Mouse (Mus musculus) midbrain, embryonic 15.5 days (tissue): ENCODE data around the gene Neu2. TPM values are rescaled to one million over a fixed set of nuclear protein-coding genes. Genes with fewer than 3 reads are reported as not detected.

ENCODE experiments used
- ATAC-seq: fragments of 200-750 bp; cut with Nextera tagmentation; replicated peaks from 2 replicates; pipeline ENCODE4 v1.8.0; 2017; ENCODE audit warnings: moderate TSS enrichment
- H3K27ac ChIP-seq: fragments of 300-500 bp; sonication (generic); 2 replicates; pipeline ENCODE4 v1.5.1; 2015; ENCODE audit warnings: mild to moderate bottlenecking, inconsistent platforms
- H3K27me3 ChIP-seq: fragments of 300-500 bp; sonication (generic); replicated peaks from 2 replicates; pipeline ENCODE4 v1.6.1; 2015; ENCODE audit warnings: inconsistent platforms
- H3K36me3 ChIP-seq: fragments of 300-500 bp; sonication (generic); replicated peaks from 2 replicates; pipeline ENCODE4 v1.6.1; 2015; ENCODE audit warnings: inconsistent platforms
- H3K4me1 ChIP-seq: fragments of 300-500 bp; sonication (generic); 2 replicates; pipeline ENCODE4 v1.6.1; 2015; ENCODE audit warnings: inconsistent platforms
- H3K4me2 ChIP-seq: fragments of 300-500 bp; sonication (generic); 2 replicates; pipeline ENCODE4 v1.6.1; 2015; ENCODE audit warnings: inconsistent platforms, mild to moderate bottlenecking, moderate library complexity
- H3K4me3 ChIP-seq: fragments of 300-500 bp; sonication (generic); 2 replicates; pipeline ENCODE4 v1.5.1; 2015; ENCODE audit warnings: mild to moderate bottlenecking, inconsistent platforms
- H3K9ac ChIP-seq: fragments of 300-500 bp; sonication (generic); 2 replicates; pipeline ENCODE4 v1.6.1; 2015; ENCODE audit warnings: mild to moderate bottlenecking, inconsistent platforms
- H3K9me3 ChIP-seq: fragments of 300-500 bp; sonication (generic); 2 replicates; pipeline ENCODE4 v1.6.1; 2016; ENCODE audit warnings: inconsistent platforms
- WGBS: fragments of 180-500 bp; shearing (Covaris S2); methylation state at CpG from one replicate; pipeline ENCODE4 v1.1.7; 2015; ENCODE audit warnings: mixed read lengths; 5-methylcytosine and 5-hydroxymethylcytosine counted together
- polyA plus RNA-seq: library from polyadenylated mRNA; unstranded; fragments of >200 nt; fragmentation: Nextera tagmentation; extraction: Ambion mirVana; gene quantifications from 2 replicates; pipeline ENCODE4 v1.2.1, GENCODE M21; 2015

Neu2 gene
- polyA plus RNA-seq, 1 experiment from 2014 or later: 0.46 TPM

DNA sequence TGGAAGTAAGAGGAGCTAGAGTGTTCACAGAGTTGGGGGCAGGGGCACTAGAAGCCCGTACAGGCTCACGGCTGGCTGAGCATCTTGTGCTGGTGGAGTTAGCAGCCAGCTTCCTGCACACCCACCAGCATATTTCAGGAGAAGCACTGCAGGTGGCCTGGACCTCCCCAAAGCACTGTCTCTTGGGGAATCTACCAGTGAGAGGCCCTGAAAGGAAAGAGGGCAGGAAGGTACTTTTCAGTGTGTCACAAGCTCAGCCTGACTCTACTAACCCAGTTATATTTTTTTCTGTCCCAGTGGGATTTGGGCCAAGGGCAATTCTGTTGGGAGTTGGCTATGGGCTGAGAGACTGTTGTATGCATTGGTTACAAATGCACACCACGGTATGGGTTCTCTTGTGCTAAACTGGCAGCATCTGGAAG is 112.2 kb downstream of the Neu2 start:
- H3K4me3 ChIP-seq: no peak overlapping the region
- no peak for ATAC-seq
- H3K4me2 ChIP-seq: no peak overlapping the region
- H3K9me3 ChIP-seq: no peaks in the 10 kb centered on the region
- H3K9ac ChIP-seq: no peak overlapping the region
- no peak overlapping the region for H3K27ac ChIP-seq
- no peaks in the 10 kb centered on the region for H3K36me3 ChIP-seq
- no peaks in the 10 kb centered on the region for H3K4me1 ChIP-seq
- WGBS: 51% methylated on average over 3 of the region's 3 CpGs
- H3K27me3 ChIP-seq: no peaks in the 10 kb centered on the region

- no peaks in the 10 kb centered on the region for H3K4me1 ChIP-seq
- H3K4me3 ChIP-seq: no peak overlapping the region
- no peaks in the 10 kb centered on the region for H3K27me3 ChIP-seq
- H3K4me2 ChIP-seq: no peak overlapping the region
- WGBS: 89% methylated on average over 1 of the region's 1 CpGs
- no peaks in the 10 kb centered on the region for H3K9me3 ChIP-seq
- no peaks in the 10 kb centered on the region for H3K36me3 ChIP-seq
- H3K9ac ChIP-seq: no peak overlapping the region
- no peak overlapping the region for H3K27ac ChIP-seq
- no peak for ATAC-seq
Measured at GRCm38 (mm10) chr1:87623977-87624666, 114.4 kb downstream of the Neu2 start.

DNA sequence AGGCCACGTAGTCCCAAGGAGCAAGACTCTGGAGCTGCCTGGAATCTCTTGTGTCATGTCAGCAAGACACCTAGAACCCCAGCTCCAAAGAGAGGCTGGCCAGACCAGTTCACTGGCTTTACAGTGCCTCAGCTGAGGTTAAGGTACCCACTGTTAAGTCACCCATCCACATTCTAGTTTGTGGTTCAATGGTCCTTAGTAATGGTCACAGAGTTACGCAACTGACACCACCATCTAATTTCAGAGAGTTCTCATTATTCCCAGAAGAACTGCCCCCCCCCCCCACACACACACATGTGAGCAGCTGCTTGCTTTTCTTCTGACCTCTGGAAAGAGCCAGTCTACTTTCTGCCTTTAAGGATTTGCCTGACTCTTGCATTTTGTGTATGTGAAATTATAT is 115.1 kb downstream of the Neu2 start:
- H3K27me3 ChIP-seq: no peaks in the 10 kb centered on the region
- H3K27ac ChIP-seq: no peak overlapping the region
- no peak overlapping the region for H3K9ac ChIP-seq
- H3K36me3 ChIP-seq: no peaks in the 10 kb centered on the region
- H3K4me3 ChIP-seq: no peak overlapping the region
- ATAC-seq: no peak
- WGBS: 90% methylated on average over 2 of the region's 2 CpGs
- H3K4me1 ChIP-seq: no peaks in the 10 kb centered on the region
- no peaks in the 10 kb centered on the region for H3K9me3 ChIP-seq
- no peak overlapping the region for H3K4me2 ChIP-seq

- H3K4me3 ChIP-seq: no peak overlapping the region
- no peak overlapping the region for H3K9ac ChIP-seq
- WGBS: 83% methylated on average over 6 of the region's 6 CpGs
- no peak for ATAC-seq
- H3K27ac ChIP-seq: no peak overlapping the region
- no peaks in the 10 kb centered on the region for H3K36me3 ChIP-seq
- no peaks in the 10 kb centered on the region for H3K9me3 ChIP-seq
- H3K4me1 ChIP-seq: no peaks in the 10 kb centered on the region
- no peak overlapping the region for H3K4me2 ChIP-seq
- H3K27me3 ChIP-seq: no peaks in the 10 kb centered on the region
Measured at GRCm38 (mm10) chr1:87625254-87626025, 115.8 kb downstream of the Neu2 start.

- no peak overlapping the region for H3K27ac ChIP-seq
- WGBS: 77% methylated on average over 2 of the region's 2 CpGs
- no peak for ATAC-seq
Measured at GRCm38 (mm10) chr1:87626344-87626743, 116.7 kb downstream of the Neu2 start.

DNA sequence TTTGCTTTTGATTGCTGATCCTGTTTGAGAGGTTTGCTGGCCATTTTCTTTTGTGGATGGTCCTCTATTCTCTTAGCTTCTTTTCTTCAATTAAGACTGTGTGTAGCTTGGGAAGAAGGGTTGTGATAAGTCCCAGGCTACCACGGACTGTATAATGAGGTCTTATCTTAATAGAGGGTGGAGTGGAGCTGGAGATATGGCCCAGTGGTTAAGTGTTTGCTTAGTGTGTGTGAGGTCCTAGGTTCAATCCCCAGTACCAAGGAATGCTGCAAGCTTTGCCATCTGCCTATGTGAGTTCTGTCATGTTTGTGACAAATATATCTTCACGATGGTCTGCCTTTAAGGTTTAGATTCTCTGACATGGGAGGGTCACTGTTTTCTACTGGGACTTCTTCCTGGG is 118.4 kb downstream of the Neu2 start:
- Histone ChIP-seq H3K4me2 (no peak overlapping the region), H3K27me3 (no peaks in the 10 kb centered on the region), H3K4me3 (no peak overlapping the region), H3K9me3 (no peaks in the 10 kb centered on the region), H3K27ac (no peak overlapping the region), H3K9ac (no peak overlapping the region), H3K4me1 (no peaks in the 10 kb centered on the region), H3K36me3 (no peaks in the 10 kb centered on the region)
- no peak for ATAC-seq
- WGBS: 77% methylated on average over 2 of the region's 2 CpGs

More at GRCm38 (mm10) chr1:87626344-87626743, 116.7 kb downstream of the Neu2 start:
- Histone ChIP-seq H3K27me3 (no peaks in the 10 kb centered on the region), H3K4me2 (no peak overlapping the region), H3K36me3 (no peaks in the 10 kb centered on the region), H3K4me3 (no peak overlapping the region), H3K9me3 (no peaks in the 10 kb centered on the region), H3K9ac (no peak overlapping the region), H3K4me1 (no peaks in the 10 kb centered on the region)

DNA sequence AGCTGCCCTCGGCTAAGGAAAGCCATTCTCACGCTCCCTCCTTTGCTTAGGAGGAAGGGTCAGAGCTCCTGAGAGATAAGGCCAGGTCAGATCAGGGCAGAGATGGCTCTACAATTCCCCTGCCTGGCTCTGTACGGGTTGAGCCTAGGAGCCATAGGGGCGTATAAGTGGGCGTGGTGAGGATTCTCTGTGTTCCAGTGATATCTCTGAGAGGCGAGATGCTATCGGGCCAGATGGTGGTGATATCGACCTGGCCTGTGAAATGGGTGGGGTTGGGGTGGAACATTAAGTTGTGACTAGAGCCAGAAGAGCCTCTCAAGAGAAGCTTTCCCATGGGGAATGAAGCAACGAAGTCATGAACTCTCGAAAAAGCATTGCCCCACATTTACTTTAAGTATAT is 121.9 kb downstream of the Neu2 start:
- Histone ChIP-seq H3K27me3 (no peaks in the 10 kb centered on the region), H3K27ac (no peak overlapping the region), H3K36me3 (no peaks in the 10 kb centered on the region), H3K4me3 (no peak overlapping the region), H3K4me1 (no peaks in the 10 kb centered on the region), H3K9me3 (no peaks in the 10 kb centered on the region), H3K9ac (no peak overlapping the region), H3K4me2 (no peak overlapping the region)
- no peak for ATAC-seq
- 87% methylated on average over 10 of the region's 10 CpGs for WGBS

DNA sequence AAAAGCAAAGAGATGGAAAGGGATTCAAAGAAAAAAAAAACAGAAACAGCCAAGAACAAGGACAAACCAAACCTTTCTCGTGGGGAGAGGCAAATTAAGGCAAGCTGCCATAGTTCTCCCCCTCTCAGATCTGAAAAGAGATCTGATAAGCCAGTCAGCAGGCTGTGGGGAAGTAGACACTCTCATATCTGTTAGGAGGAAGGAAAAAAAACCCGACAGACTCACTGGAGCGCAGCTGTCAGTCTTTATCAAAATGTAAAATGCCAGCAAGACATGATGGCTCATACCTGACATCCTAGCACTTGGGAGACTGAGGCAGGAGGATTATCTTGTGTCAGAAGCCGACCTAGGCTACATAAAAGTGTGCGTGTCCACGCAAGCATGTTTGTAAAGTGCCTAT is 122.5 kb downstream of the Neu2 start:
- Histone ChIP-seq H3K4me3 (no peak overlapping the region), H3K36me3 (no peaks in the 10 kb centered on the region), H3K4me1 (no peaks in the 10 kb centered on the region), H3K27ac (no peak overlapping the region), H3K27me3 (no peaks in the 10 kb centered on the region), H3K9ac (no peak overlapping the region), H3K9me3 (no peaks in the 10 kb centered on the region), H3K4me2 (no peak overlapping the region)
- no peak for ATAC-seq
- 82% methylated on average over 6 of the region's 6 CpGs for WGBS

DNA sequence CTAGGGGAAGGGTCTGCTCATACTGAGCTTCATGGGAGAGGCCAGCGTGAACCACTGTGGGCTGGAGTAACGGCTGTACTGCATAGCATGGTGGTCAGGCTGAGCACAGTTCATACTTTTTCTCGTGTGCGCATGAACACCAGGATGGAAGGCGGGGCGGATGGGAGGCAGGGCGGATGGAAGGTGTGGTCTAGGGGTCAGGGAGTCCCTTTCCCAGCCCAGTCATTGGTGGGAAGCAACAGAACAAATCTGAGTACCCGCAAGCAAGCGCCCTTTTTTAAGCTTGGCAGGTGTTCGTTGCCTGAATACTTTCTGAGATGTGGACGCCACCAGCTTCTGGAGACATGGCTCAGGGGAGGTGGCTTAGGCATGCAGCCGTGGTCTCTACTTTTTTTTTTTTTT is 127.0 kb downstream of the Neu2 start:
- ATAC-seq: no peak
- H3K27ac ChIP-seq: no peak overlapping the region
- no peak overlapping the region for H3K9ac ChIP-seq
- H3K4me1 ChIP-seq: no peaks in the 10 kb centered on the region
- H3K4me2 ChIP-seq: no peak overlapping the region
- no peaks in the 10 kb centered on the region for H3K27me3 ChIP-seq
- H3K9me3 ChIP-seq: no peaks in the 10 kb centered on the region
- WGBS: 91% methylated on average over 12 of the region's 12 CpGs
- no peaks in the 10 kb centered on the region for H3K36me3 ChIP-seq
- H3K4me3 ChIP-seq: no peak overlapping the region

DNA sequence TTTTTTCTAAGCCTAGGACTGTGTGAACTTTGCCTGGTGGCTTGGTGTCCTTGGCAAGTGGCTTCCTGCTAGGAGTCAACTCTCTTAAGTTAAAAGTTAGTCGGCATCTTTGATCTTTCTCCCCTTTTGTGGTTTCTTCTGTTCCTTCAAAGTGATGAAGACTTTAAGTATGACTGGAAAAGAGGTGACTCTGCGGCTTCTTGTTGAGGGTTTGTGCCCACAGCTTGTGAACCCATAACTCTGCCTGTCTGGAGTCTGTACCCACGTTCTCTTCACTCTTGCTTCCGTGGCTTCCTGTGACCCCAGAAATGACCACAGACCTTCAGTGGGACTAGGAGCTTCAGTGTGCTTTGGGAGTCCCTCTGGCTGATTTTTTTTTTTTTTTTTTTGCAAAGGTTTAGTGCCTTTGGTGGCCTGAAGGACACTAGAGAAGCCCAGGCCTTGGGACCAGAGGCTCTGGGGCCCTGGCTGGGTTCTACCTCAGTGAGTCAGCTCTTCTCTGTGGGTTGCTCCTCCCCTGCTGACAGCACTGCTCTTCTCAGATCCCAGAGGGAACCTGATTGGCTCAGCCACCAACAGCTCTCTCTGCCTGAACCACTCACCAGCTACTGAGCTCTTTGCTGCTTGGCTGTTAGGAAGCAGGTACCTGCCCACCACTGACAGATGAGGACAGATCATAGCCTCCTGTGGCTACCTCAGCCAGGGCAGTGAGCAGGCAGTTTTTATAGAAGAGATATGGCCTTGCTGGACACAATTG is 127.6 kb downstream of the Neu2 start:
- H3K4me3 ChIP-seq: no peak overlapping the region
- H3K4me2 ChIP-seq: no peak overlapping the region
- H3K9ac ChIP-seq: no peak overlapping the region
- ATAC-seq: no peak
- H3K9me3 ChIP-seq: no peaks in the 10 kb centered on the region
- WGBS: 79% methylated on average over 4 of the region's 4 CpGs
- no peaks in the 10 kb centered on the region for H3K27me3 ChIP-seq
- H3K27ac ChIP-seq: no peak overlapping the region
- H3K4me1 ChIP-seq: no peaks in the 10 kb centered on the region
- no peaks in the 10 kb centered on the region for H3K36me3 ChIP-seq

DNA sequence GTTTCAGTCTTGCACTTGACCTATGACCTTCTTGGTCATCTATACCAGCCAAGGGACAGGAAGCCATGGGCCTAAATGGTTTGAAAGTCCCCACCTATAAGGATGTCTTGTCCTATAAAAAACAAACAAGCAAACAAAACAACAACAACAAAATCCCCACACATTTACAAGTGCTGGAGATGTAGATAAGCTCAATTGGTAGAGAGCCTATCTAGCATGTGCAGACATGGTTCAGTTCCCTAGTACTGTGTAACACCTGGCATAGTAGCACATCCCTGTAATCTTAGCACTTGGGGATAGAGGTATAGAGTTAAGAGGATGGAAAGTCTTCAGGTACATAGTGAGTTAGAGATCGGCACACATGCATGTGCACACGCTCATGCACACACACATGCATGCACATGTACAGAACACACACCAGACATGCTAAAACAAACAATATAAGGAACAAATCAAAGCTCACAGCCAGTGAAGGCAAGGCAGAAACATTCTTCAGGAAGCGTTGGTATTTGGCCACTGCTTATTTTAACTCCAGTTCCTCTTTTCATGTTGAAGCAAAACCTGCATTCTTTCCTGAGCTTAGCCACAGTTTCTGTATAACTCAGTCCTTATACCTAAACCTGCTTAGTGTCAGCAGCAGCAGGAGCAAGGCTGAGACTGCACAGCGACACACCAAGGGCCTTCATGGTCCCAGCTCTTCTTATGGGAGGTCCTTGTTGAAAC is 128.3 kb downstream of the Neu2 start:
- Histone ChIP-seq H3K27ac (no peak overlapping the region), H3K9me3 (no peaks in the 10 kb centered on the region), H3K4me1 (no peaks in the 10 kb centered on the region), H3K9ac (no peak overlapping the region), H3K4me2 (no peak overlapping the region), H3K27me3 (no peaks in the 10 kb centered on the region), H3K4me3 (no peak overlapping the region), H3K36me3 (no peaks in the 10 kb centered on the region)
- ATAC-seq: no peak
- WGBS: 90% methylated on average over 4 of the region's 4 CpGs

- no peaks in the 10 kb centered on the region for H3K9me3 ChIP-seq
- no peak overlapping the region for H3K4me2 ChIP-seq
- WGBS: 86% methylated on average over 8 of the region's 8 CpGs
- H3K36me3 ChIP-seq: no peaks in the 10 kb centered on the region
- no peak overlapping the region for H3K4me3 ChIP-seq
- no peak overlapping the region for H3K27ac ChIP-seq
- ATAC-seq: no peak
- H3K9ac ChIP-seq: no peak overlapping the region
- no peaks in the 10 kb centered on the region for H3K27me3 ChIP-seq
- no peaks in the 10 kb centered on the region for H3K4me1 ChIP-seq
Measured at GRCm38 (mm10) chr1:87639724-87640123, 130.0 kb downstream of the Neu2 start.
